ENCODE assay signal across 23 mouse cellular contexts in genomic region chr3:69578791-69579190, GRCm38 (mm10). TPM values are rescaled to one million over a fixed set of nuclear protein-coding genes. Genes with fewer than 3 reads are reported as not detected.
DNase-seq lines count a peak whose midpoint lies in the region; ATAC-seq and TF ChIP-seq lines count a peak whose summit lies in the region.
"Had no signal": no experiment of that assay in that cellular context is flagged by ENCODE, and none has a peak within 500 bp of the region (broad histone marks: within the 10 kb centered on the region; RNA-seq: fewer than 3 reads in every experiment).

No protein-coding gene starts in this region.

- peak; percentile 53 for TF ChIP-seq CTCF in intestine, postnatal 0 days (IDR thresholded peaks at IDR 0.05; ENCODE audit: low read depth)
- TF ChIP-seq CTCF in lung, postnatal 0 days (IDR thresholded peaks at IDR 0.05): peak; percentile 49
- no peak for TF ChIP-seq CTCF in lung, adult 2 months (IDR thresholded peaks at IDR 0.05; ENCODE audit: insufficient read depth, low read length)

- ATAC-seq in CD4-positive, CD25-positive, alpha-beta regulatory T cell, adult 4 months: no peak
- no peak for ATAC-seq in intestine, postnatal 0 days
- ATAC-seq in intestine, embryonic 16.5 days: no peak
- ATAC-seq in lung, postnatal 0 days: no peak
- ATAC-seq: forebrain, embryonic 14.5 days; midbrain, embryonic 15.5 days had no signal

- H3K36me3 ChIP-seq in intestine, postnatal 0 days (ENCODE audit: control insufficient read depth, insufficient read depth): no peaks in the 10 kb centered on the region
- no peaks in the 10 kb centered on the region; the same call in 1 of the 2 replicates for H3K36me3 ChIP-seq in intestine, embryonic 16.5 days (ENCODE audit: control insufficient read depth, insufficient read depth, low read length)
- H3K36me3 ChIP-seq in lung, postnatal 0 days (ENCODE audit: insufficient read depth, low read length): no peaks in the 10 kb centered on the region
- H3K36me3 ChIP-seq: liver, embryonic 13.5 days had no signal

- no peaks in the 10 kb centered on the region for H3K9me3 ChIP-seq in intestine, postnatal 0 days (ENCODE audit: control insufficient read depth)
- H3K9me3 ChIP-seq in intestine, embryonic 16.5 days (ENCODE audit: control insufficient read depth, low read length): no peaks in the 10 kb centered on the region
- no peaks in the 10 kb centered on the region for H3K9me3 ChIP-seq in lung, postnatal 0 days (ENCODE audit: low read length)
- H3K9me3 ChIP-seq: embryonic facial prominence, embryonic 12.5 days; heart, embryonic 13.5 days; hindbrain, embryonic 15.5 days; limb, embryonic 10.5 days; liver, embryonic 13.5 days; megakaryocyte, embryonic 14.5 days; midbrain, embryonic 15.5 days; neural tube, embryonic 15.5 days had no signal

- H3K4me1 ChIP-seq in intestine, postnatal 0 days (replicated peaks; ENCODE audit: control insufficient read depth, insufficient read depth, low read length): no peaks in the 10 kb centered on the region
- H3K4me1 ChIP-seq in intestine, embryonic 16.5 days (ENCODE audit: control insufficient read depth, insufficient read depth, low read length): no peaks in the 10 kb centered on the region
- no peaks in the 10 kb centered on the region for H3K4me1 ChIP-seq in lung, postnatal 0 days (ENCODE audit: insufficient read depth, low read depth, low read length)
- no peaks in the 10 kb centered on the region for H3K4me1 ChIP-seq in lung, adult 2 months (ENCODE audit: control insufficient read depth, insufficient read depth, low read length)
- H3K4me1 ChIP-seq: embryonic facial prominence, embryonic 12.5 days; heart, embryonic 13.5 days; hindbrain, embryonic 15.5 days; limb, embryonic 10.5 days; liver, embryonic 13.5 days; megakaryocyte, embryonic 14.5 days; midbrain, embryonic 15.5 days; neural tube, embryonic 15.5 days had no signal

- no peak overlapping the region for H3K9ac ChIP-seq in intestine, postnatal 0 days (ENCODE audit: low read depth, low read length)
- H3K9ac ChIP-seq in intestine, embryonic 16.5 days (ENCODE audit: low read depth, low read length): no peak overlapping the region
- no peak overlapping the region for H3K9ac ChIP-seq in lung, postnatal 0 days (replicated peaks; ENCODE audit: low read depth)
- H3K9ac ChIP-seq: embryonic facial prominence, embryonic 12.5 days; heart, embryonic 13.5 days; hindbrain, embryonic 15.5 days; liver, embryonic 13.5 days; midbrain, embryonic 15.5 days; neural tube, embryonic 15.5 days had no signal

- no peak overlapping the region for H3K27ac ChIP-seq in intestine, postnatal 0 days (ENCODE audit: low read depth, low read length)
- H3K27ac ChIP-seq in intestine, embryonic 16.5 days (ENCODE audit: low read length): no peak overlapping the region
- H3K27ac ChIP-seq in lung, postnatal 0 days (ENCODE audit: low read length): no peak overlapping the region
- H3K27ac ChIP-seq: embryonic facial prominence, embryonic 12.5 days; heart, embryonic 13.5 days; hindbrain, embryonic 15.5 days; limb, embryonic 10.5 days; liver, embryonic 13.5 days; midbrain, embryonic 15.5 days; neural tube, embryonic 15.5 days had no signal

- 100% methylated on average over 1 of the region's 1 CpGs for WGBS in intestine, postnatal 0 days
- WGBS in intestine, embryonic 16.5 days: 93% methylated on average over 1 of the region's 1 CpGs
- WGBS in lung, postnatal 0 days: 94% methylated on average over 1 of the region's 1 CpGs
- 96% methylated on average over 1 of the region's 1 CpGs for WGBS in lung, adult 2 months

- no peaks in the 10 kb centered on the region for H3K27me3 ChIP-seq in intestine, postnatal 0 days (replicated peaks; ENCODE audit: control insufficient read depth, insufficient read depth, low read length)
- no peaks in the 10 kb centered on the region for H3K27me3 ChIP-seq in intestine, embryonic 16.5 days (replicated peaks; ENCODE audit: control insufficient read depth, insufficient read depth, low read length)
- no peaks in the 10 kb centered on the region for H3K27me3 ChIP-seq in lung, postnatal 0 days (replicated peaks; ENCODE audit: insufficient read depth, low read length)
- H3K27me3 ChIP-seq: embryonic facial prominence, embryonic 12.5 days; heart, embryonic 13.5 days; hindbrain, embryonic 15.5 days; liver, embryonic 13.5 days; megakaryocyte, embryonic 14.5 days; midbrain, embryonic 15.5 days; neural tube, embryonic 15.5 days had no signal

- no peak for TF ChIP-seq POLR2A in lung, adult 2 months (IDR thresholded peaks at IDR 0.05; ENCODE audit: borderline replicate concordance, extremely low read depth, low read depth, low read length)

- TF ChIP-seq EP300 in lung, postnatal 0 days (IDR thresholded peaks at IDR 0.05): no peak

- peak; percentile 25 for DNase-seq in CD4-positive, CD25-positive, alpha-beta regulatory T cell, adult 2 months (ENCODE audit: low read depth, low spot score)
- no peak for DNase-seq in lung, postnatal 0 days (ENCODE audit: low spot score)
- DNase-seq in lung, adult 2 months: no peak
- DNase-seq in adrenal gland, postnatal 14 days: no peak
- DNase-seq in spleen, postnatal 10 days (ENCODE audit: low spot score in 2 of 2): no peak
- DNase-seq: cerebellum, adult 9-10 months; heart, postnatal 36 days; kidney, adult 18-20 months; liver, embryonic 13.5 days; lung, postnatal 10 days; right cerebral cortex, postnatal 14 days had no signal

- no peak overlapping the region for H3K4me2 ChIP-seq in intestine, postnatal 0 days (replicated peaks; ENCODE audit: low read depth)
- no peak overlapping the region for H3K4me2 ChIP-seq in intestine, embryonic 16.5 days (ENCODE audit: low read depth, low read length)
- no peak overlapping the region for H3K4me2 ChIP-seq in lung, postnatal 0 days (replicated peaks; ENCODE audit: low read depth, low read length)
- H3K4me2 ChIP-seq: embryonic facial prominence, embryonic 12.5 days; heart, embryonic 13.5 days; hindbrain, embryonic 15.5 days; liver, embryonic 13.5 days; midbrain, embryonic 15.5 days; neural tube, embryonic 15.5 days had no signal

- no peak overlapping the region for H3K4me3 ChIP-seq in intestine, postnatal 0 days (ENCODE audit: low read depth, low read length)
- no peak overlapping the region for H3K4me3 ChIP-seq in intestine, embryonic 16.5 days (ENCODE audit: low read length)
- no peak overlapping the region for H3K4me3 ChIP-seq in lung, postnatal 0 days (ENCODE audit: low read depth, low read length)
- H3K4me3 ChIP-seq in lung, adult 2 months (replicated peaks; ENCODE audit: extremely low read depth, low read depth, low read length): no peak overlapping the region
- H3K4me3 ChIP-seq: embryonic facial prominence, embryonic 12.5 days; erythroblast, embryonic 14.5 days; heart, embryonic 13.5 days; hindbrain, embryonic 15.5 days; limb, embryonic 10.5 days; liver, embryonic 13.5 days; megakaryocyte, embryonic 14.5 days; midbrain, embryonic 15.5 days; neural tube, embryonic 15.5 days had no signal

RNA-seq across cellular contexts. Expression of gene B3galnt1, which starts 20.0 kb away (rescaled TPM):
- under 1 TPM in 1 of 2 experiments, not detected in 1; 0.16 TPM for polyA plus RNA-seq in CD4-positive, CD25-positive, alpha-beta regulatory T cell, adult 4 months (2017; shearing (Covaris generic))
- polyA plus RNA-seq in intestine, postnatal 0 days (2015; fragmentation: Nextera tagmentation; extraction: Ambion mirVana): 21.6 and 21.8 TPM in 2 replicates
- 25.4 and 27.0 TPM in 2 replicates for polyA plus RNA-seq in intestine, embryonic 16.5 days (2015; fragmentation: Nextera tagmentation; extraction: Ambion mirVana)
- 16.7 and 21.0 TPM in 2 replicates for polyA plus RNA-seq in lung, postnatal 0 days (2015; fragmentation: Nextera tagmentation; extraction: Ambion mirVana)
- 4.7 and 5.4 TPM in 2 replicates for polyA plus RNA-seq in lung, adult 2 months (2012; rRNA removed)
- 13.2 and 16.2 TPM in 2 replicates for total RNA-seq in adrenal gland, postnatal 14 days (2021)
- polyA plus RNA-seq: erythroblast, embryonic 14.5 days had no signal
